Mouse (Mus musculus) stomach, postnatal 0 days (tissue): ENCODE results near the gene H2bfm.

Experiments used
- CTCF ChIP-seq: IDR thresholded peaks from 2 replicates; pipeline ENCODE4 v1.5.1; 2016; ENCODE audit warnings: antibody characterized with exemption, low read depth, mild to moderate bottlenecking, moderate library complexity
- EP300 ChIP-seq: optimal IDR thresholded peaks from 2 replicates; pipeline ENCODE3; 2016; ENCODE audit warnings: antibody characterized with exemption

DNA sequence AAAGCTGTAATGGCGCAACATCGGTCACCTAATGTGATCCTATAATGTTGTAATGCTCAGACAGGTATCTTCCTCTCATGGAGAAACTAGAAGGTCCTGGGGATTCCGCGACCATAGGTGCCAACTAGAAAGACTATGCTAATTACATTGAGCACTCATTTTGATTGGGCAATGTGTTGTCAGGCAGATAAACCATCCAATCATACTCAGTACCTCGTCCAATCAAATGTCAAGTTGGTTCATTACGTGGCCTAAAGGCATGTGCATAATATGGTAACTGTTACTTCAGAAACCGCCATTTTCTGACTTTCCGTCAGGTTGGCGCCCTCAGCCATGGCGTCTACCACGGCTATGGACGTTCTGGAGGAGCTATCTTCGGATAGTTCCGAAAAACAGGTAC, at the start of gene H2bfm:
- TF ChIP-seq CTCF (no peak), EP300 (no peak)
